Mouse (Mus musculus) telencephalon, adult 2 months (tissue): ENCODE results near the gene Armh3.

Source experiments
- DNase-seq: peaks from one replicate; pipeline ENCODE4 v3.0.0-alpha.2; 2011; ENCODE audit warnings: low read depth, low spot score

The Armh3 gene

GRCm38 (mm10) chr19:45991171-45991570 is 7.1 kb downstream of the Armh3 start:
- DNase-seq: no peak

- DNase-seq: no peak
These were observed 10.1 kb downstream of the Armh3 start for GRCm38 (mm10) chr19:45988238-45988637.

GRCm38 (mm10) chr19:45984379-45984778 is 13.9 kb downstream of the Armh3 start:
- no peak for DNase-seq

- no peak for DNase-seq
These were observed 37.5 kb downstream of the Armh3 start for GRCm38 (mm10) chr19:45960770-45961169.

- peak; percentile 91 for DNase-seq
These were observed 41.6 kb downstream of the Armh3 start for GRCm38 (mm10) chr19:45956736-45957135.

GRCm38 (mm10) chr19:45953286-45953685 is 45.0 kb downstream of the Armh3 start:
- peak; percentile 40 for DNase-seq

- DNase-seq: no peak
These were observed 49.1 kb downstream of the Armh3 start for GRCm38 (mm10) chr19:45949236-45949635.

GRCm38 (mm10) chr19:45947764-45948163 is 50.5 kb downstream of the Armh3 start:
- DNase-seq: peak; percentile 90

- DNase-seq: peak; percentile 44
These were observed 51.0 kb downstream of the Armh3 start for GRCm38 (mm10) chr19:45947286-45947685.

GRCm38 (mm10) chr19:45946541-45946940 is 51.7 kb downstream of the Armh3 start:
- DNase-seq: no peak

GRCm38 (mm10) chr19:45945986-45946385 is 52.3 kb downstream of the Armh3 start:
- DNase-seq: peak; percentile 71

- no peak for DNase-seq
These were observed 54.5 kb downstream of the Armh3 start for GRCm38 (mm10) chr19:45943758-45944157.

- no peak for DNase-seq
These were observed 60.2 kb downstream of the Armh3 start for GRCm38 (mm10) chr19:45938064-45938463.

GRCm38 (mm10) chr19:45937530-45937929 is 60.8 kb downstream of the Armh3 start:
- DNase-seq: no peak

- no peak for DNase-seq
These were observed 71.1 kb downstream of the Armh3 start for GRCm38 (mm10) chr19:45927236-45927635.

- DNase-seq: no peak
These were observed 71.9 kb downstream of the Armh3 start for GRCm38 (mm10) chr19:45926342-45926741.

GRCm38 (mm10) chr19:45920299-45921090 is 77.8 kb downstream of the Armh3 start:
- DNase-seq: no peak

- no peak for DNase-seq
These were observed 79.9 kb downstream of the Armh3 start for GRCm38 (mm10) chr19:45918406-45918805.

GRCm38 (mm10) chr19:45917856-45918255 is 80.4 kb downstream of the Armh3 start:
- DNase-seq: peak; percentile 81

- no peak for DNase-seq
These were observed 81.8 kb downstream of the Armh3 start for GRCm38 (mm10) chr19:45916461-45916860.

GRCm38 (mm10) chr19:45916026-45916425 is 82.3 kb downstream of the Armh3 start:
- no peak for DNase-seq

GRCm38 (mm10) chr19:45913036-45913435 is 85.3 kb downstream of the Armh3 start:
- DNase-seq: no peak

- no peak for DNase-seq
These were observed 85.9 kb downstream of the Armh3 start for GRCm38 (mm10) chr19:45912376-45912775.
